Mouse (Mus musculus) testis, postnatal 14 days (tissue): Measurements from ENCODE around the gene Rnf214.
"Not testable (repeated sequence)": the region's sequence is repeated elsewhere in the genome, so short reads cannot be mapped to it uniquely, and the experiment has no call there.

Source experiments
- DNase-seq: peaks from one replicate; pipeline ENCODE4 v3.0.0; 2021; ENCODE audit warnings: low spot score

Gene Rnf214

DNA sequence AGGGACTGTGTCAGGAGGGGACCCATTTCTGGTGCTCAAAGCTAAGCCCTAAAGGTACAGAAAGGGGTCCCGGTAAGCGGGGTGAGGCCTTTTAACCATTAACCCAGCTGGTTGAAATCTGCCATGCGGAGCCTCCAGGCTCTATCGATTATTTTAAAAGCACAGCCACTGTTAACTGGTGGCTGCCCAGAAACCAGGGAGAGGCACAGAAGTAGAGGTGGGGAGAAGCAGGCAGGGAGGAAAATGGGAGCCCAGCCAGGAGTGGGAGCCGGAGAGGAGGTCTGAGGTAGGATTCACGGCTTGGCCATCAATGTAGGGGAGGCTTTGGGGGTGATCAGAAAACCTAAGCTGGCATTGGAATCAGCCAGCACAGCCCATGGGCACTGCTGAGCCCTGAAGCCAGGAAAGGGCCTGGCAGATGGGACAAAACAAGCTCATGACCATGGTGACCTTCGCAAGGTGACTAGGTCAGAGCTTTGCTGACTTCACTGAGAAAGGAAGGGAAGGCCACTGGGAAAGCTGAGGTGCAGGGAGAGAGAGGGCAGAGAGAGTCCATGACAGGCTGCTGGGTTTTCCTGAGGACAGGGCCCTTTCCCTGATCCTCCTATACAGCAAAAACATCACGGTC lies 56.1 kb downstream of the Rnf214 start:
- DNase-seq, result no peak

DNA sequence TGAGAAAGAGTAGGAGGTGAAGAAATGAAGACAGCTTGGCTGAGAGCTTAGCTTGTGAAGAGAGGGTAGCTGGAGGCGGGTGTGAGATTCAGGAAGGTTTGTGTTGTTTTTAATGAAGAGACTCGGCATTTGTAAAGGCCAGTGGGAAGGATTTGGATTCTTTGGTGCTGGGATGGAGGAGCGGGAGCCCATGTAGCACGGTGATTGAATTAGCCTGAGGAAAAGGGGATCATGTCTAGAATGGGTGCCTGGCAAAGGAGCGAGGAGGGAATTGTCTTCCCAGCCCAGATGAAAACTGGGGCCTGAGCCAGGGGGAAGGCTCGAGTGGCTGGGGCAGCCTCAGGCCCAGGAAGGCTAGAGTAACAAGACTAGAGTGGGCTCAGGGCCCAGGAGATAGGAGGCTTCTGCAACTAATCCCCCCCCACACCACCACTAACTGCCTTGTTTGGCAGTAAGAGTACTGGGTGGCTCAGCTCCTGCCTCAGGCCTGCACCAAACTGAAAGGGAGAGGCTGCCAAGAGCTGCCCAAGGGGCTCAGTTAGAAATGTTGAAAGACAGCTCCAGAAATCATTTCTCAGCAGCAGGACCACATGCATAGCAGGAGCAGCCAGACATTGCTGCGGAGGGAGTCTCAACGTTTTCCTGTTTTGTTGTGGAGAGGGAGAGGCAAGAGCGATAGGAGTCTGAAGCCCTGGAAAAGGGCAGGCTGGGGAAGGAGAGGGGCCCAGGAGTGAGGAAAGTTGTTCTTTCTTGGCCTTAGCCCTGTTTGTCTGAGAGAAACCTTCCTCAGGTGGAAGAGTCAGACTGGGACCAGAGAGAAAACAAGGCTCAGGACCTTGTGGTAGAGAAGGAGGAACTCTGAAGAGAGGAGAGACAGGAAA lies 56.9 kb downstream of the Rnf214 start:
- DNase-seq, result peak; percentile 53

DNA sequence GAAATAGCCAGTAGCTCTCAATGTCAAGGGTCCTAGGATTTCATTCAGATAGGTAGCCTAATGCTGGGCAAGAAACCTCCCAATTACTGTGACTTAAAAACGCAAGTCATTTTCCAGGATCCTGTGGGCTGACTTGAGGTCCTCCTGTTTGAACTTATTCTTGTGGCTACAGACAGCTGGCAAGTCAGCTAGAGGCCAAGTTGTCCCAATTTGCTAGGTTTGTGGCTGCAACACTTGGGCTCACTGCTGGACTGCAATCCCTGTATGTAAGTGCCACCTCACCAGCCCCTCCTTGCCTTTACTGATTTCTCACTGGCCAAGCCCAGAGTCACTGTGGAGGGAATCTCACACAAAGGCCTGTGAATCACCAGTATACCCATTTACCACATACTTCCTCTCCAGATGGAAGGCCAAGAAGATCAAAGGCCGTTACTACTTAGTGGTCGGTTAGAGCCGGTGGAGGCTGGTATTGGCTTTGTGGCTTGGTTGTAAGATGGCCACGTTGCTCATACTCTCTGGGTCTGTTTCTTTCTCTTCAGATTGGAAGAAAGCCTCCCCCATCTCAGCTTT lies 59.7 kb downstream of the Rnf214 start:
- DNase-seq, result no peak

- DNase-seq, result not testable (repeated sequence)
Observed at GRCm38 (mm10) chr9:45846176-45846575, 60.5 kb downstream of the Rnf214 start.

- DNase-seq, result no peak
Observed at GRCm38 (mm10) chr9:45845541-45845940, 61.2 kb downstream of the Rnf214 start.

DNA sequence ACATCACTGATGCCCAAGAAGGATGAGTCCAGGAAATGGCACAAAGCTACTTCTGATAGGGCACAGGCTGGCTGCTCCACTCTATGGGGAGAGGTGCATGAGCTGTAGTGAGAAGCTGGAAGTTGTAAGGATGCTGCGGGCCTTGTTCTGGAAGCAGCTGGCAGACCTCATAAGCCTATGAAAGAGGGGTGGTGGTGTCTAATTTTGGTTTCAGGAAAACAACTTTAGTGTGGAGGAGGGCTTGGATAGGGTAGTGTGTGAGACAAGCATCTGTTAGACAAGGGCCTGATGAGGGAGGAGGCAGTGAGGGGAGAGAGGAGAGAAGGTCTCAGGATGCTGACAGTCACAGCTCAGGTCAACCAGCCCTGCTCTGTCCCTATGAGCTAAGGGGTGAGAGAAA lies 62.9 kb downstream of the Rnf214 start:
- no peak for DNase-seq

DNA sequence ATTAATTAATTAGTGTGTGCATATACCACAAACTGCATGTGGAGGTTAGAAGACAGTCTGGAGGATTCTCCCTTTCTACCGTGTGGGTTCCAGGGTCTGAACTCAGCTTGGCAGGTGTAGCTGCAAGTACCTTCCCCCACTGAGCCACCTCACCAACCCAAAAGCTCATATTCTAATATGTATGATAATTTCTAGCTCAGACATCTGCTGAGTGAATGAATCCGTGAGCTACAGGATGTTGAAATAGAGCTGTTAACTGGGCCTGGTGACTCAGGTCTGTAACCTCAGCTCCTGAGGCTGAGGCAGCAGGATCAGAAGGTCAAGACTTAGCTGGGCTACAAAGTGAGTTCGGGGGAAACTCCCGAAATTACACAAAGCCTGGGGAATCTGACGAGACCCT lies 63.7 kb downstream of the Rnf214 start:
- no peak for DNase-seq

DNA sequence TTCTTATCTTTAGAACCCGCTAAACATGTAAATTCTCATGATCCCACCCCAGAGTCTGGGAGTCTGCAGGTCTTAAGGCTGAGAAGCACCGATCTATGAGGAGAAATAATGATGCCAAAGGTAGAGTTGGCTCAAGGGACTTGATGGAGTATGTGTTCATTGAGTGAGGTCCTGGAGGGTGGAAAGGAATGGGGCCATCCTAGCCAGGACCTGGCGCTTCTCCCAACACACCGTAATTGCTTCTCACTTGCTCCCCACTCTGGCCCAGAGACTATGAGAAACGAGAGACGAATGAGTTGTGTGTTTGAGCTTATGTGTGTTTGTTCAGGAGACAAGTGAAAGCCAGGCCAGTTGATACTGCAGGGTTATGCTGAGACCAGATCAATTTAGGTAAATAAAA lies 65.3 kb downstream of the Rnf214 start:
- DNase-seq, result no peak

DNA sequence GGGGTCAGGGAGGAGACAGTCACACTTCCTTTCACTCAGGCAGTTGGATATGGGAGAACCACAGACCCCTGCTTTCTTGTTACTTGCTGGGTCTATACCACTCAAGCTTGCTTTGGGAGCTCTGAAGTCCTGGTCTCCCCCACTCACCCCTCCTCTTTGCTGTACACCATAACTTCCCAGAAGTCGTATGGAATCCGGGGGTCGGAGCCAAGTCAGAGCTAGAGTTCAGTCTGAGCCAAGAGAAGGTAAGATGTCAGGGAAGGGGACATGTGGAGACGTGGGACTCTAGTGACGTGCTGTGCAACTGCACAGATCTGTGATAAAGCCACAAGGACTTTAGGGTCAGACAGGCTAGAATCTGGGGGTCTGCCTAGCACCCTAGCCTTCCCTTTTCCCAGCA lies 66.4 kb downstream of the Rnf214 start:
- DNase-seq, result no peak

- no peak for DNase-seq
Observed at GRCm38 (mm10) chr9:45839982-45840300, 66.8 kb downstream of the Rnf214 start.

- no peak for DNase-seq
Observed at GRCm38 (mm10) chr9:45839139-45839981, 67.4 kb downstream of the Rnf214 start.

- peak; percentile 81 for DNase-seq
Observed at GRCm38 (mm10) chr9:45838434-45839138, 68.1 kb downstream of the Rnf214 start, which contains the start of gene Bace1. Gene Bace1, plus strand, starts transcription at chr9:45838580.

DNA sequence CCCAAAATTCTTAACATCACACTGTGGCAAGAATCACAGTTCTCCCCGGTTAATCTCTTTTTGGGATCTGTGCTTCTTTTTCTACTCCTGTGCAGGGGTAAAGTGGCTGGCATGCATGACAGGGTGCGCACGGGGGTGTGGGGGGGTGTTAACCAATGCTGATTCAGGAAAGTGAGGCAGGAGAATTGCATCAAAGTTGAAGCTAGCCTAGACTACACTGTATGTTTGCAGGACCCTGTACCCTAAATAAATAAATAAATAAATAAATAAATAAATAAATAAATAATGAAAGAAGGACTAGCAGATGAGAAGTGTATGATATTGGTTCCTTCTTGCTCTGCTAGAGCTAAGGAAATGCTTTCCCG lies 68.7 kb downstream of the Rnf214 start:
- no peak for DNase-seq

DNA sequence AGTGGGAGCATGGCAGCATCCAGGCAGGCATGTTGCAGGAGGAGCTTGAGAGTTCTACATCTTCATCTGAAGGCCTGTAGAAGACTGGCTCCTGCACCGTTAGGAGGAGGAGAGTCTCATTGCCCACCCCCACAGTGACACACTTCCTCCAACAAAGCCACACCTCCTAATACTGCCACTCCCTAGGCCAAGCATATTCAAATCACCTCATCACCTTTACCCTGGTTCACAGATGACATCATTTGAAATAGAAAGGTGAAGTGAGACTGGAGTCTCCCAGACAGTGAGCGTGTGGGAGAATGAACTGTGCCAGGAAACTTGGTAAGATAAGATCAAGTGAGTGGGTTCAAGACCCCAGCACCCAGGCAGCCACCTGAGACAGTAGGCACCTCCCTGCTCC lies 73.2 kb downstream of the Rnf214 start:
- DNase-seq, result no peak

DNA sequence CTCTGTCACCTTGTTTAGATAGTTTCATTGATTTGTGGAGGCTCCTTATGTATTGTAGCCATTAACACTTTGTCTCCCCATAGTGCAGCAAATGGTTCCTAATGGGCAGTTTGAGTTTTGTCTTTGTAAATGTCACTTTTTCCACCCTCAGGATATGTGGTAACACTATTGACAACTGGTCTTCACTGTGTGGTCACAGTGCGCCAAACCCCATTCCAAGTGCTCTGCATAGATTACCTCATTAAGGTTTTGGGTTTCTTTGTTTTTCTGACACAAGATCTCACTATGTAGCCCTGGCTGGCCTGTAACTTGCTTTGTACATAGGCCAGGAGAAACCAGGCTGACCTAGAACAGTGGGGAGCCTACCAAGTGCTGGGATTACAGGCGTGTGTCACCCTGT lies 73.8 kb downstream of the Rnf214 start:
- no peak for DNase-seq

DNA sequence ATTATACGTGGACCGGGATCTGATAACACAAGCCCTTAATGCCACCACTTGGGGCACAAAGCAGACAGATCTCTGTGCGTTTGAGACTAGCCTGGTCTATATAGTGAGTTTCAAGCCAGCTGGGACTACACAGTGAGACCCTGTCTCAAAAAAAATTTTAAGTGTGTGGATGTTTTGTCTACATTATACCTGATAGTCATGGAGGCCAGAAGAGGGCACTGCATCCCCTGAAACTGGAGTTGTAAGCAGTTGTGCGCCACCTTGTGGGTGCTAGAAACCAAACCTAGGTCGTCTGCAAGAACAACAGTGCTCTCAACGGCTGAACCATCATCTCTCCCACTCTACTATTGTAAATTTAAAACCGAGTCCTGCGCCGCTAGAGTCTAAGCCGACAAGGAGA lies 77.6 kb downstream of the Rnf214 start:
- peak; percentile 75 for DNase-seq

- DNase-seq, result peak; percentile 91
Observed at GRCm38 (mm10) chr9:45828291-45828963, 78.3 kb downstream of the Rnf214 start, which contains the start of gene Cep164. Gene Cep164, minus strand, starts transcription at chr9:45828691.

DNA sequence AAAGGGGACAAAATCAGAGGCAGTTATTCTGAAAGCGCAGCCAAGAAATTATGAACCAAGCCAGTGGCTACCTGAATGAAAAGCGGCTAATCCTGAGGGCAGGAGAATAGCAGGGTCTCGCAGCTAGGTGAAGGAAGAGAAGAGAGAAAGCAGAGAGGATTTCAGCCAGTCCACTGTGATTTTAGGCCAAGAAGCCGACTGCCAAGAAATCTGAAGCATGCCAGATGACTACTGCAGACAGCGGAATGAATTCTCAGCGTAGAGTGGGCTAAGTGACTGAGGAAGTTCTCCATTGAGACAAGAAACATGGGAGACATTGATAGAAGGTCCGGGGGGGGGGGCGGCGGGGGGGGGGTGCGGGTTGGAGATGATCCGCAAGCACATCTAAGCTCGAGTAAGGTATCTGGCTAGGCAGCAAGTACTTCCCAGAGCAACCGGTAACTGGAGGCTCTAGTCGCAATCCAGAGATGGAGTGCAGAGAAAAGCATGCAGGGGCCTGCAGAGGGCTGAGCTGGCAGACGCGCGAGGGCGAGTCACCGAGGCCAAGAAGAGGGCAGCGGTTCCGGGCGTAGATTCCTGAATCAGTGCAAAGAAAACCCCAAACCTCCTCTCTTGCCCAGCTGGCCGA lies 78.9 kb downstream of the Rnf214 start:
- DNase-seq, result no peak

GRCm38 (mm10) chr9:45818406-45819011 lies 88.2 kb downstream of the Rnf214 start:
- no peak for DNase-seq

DNA sequence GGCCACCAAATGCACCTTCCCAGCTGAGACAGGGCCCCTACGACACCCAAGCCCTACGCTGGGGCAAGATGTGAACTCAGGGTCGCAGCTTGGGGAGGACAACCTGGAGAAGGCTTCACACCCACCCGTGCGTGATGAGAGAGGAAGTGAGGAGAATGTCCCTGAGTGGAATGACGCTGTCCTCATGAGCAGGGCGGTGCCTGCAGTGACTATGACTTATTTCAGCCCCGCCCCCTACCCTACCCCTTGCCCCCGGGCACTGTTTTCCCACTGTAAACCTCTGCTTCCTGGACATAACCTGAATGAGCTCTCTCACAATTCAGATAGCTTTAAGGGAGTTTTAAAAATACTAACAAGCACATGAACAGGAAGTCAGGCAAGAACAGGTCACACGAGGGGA lies 91.2 kb downstream of the Rnf214 start:
- DNase-seq, result no peak
